Mouse (Mus musculus) left cerebral cortex, postnatal 10 days (tissue): ENCODE results near the gene 5730480H06Rik. TPM values are rescaled to one million over a fixed set of nuclear protein-coding genes. Genes with fewer than 3 reads are reported as not detected.

ENCODE experiments used
- DNase-seq, 2 experiments: peaks; one replicate each; pipeline ENCODE4 v3.0.0; 2021 to 2022; ENCODE audit warnings: low spot score in 2 of 2, mixed read lengths in 1 of 2; ENCODE audit errors: extremely low spot score in 1 of 2
- intact Hi-C: fragments of 180-260 bp; cut with DNase I; formaldehyde crosslinking; loops from one replicate; pipeline ENCODE4 v1.15.1; 2025
- total RNA-seq, 2 experiments: library from RNA; stranded (reverse); gene quantifications; 2 replicates each; pipeline ENCODE4 v1.2.3; 2021

Gene 5730480H06Rik
- 10 to 100 TPM; 15.7 to 19.2 TPM for total RNA-seq

GRCm38 (mm10) chr5:48327652-48328051 lies at the start of gene 5730480H06Rik:
5730480H06Rik (plus strand) TSS chr5:48327952.
- no peak for DNase-seq
- intact Hi-C loops = no loop called here

DNA sequence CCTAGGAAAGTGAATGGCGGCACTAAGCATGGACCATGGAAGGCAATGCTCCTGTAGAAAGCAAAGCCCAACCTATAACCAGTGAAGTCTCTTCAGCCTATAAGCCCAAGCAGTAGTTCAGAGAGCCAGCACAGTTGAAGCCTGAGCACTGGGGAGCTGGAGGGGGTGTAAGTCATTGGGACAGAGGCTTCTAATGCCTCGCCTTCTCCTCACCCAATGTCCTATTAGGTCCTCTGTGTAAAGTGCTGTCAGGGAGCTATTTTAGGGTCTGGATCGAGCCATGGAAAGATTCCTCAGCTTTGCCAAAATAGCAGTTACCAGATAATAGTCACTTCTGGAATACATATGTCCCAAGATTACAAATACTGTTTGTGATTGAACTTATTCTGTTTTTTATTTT lies 26.6 kb upstream of the 5730480H06Rik start:
- no peak for DNase-seq
- intact Hi-C loops = no loop called here

DNA sequence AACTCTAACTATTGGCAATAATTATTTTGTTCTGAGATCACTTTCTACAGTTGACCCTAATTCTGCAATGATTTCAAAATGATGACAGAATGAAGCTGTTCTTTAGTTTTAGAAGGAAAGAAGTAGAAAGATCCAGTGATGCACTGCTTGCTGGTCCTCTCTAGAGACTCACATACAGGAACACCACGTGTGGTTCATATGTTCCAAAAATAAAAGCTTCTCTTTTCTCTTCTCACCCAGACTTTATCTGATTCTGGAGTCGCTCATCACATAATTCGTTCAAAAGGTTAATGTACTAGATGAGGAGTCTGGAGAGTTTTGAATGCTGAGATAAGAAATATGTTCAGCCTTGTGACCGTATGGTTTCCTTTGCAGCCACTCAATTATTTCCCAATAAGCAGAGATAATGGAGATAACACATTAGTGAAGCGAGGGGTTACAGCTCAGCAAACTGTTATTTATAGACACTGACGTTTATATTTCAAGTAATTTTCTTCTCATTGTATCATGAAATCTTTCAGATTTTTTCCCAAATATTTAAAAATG lies 12.6 kb upstream of the 5730480H06Rik start:
- intact Hi-C loops = no loop called here
- no peak for DNase-seq

DNA sequence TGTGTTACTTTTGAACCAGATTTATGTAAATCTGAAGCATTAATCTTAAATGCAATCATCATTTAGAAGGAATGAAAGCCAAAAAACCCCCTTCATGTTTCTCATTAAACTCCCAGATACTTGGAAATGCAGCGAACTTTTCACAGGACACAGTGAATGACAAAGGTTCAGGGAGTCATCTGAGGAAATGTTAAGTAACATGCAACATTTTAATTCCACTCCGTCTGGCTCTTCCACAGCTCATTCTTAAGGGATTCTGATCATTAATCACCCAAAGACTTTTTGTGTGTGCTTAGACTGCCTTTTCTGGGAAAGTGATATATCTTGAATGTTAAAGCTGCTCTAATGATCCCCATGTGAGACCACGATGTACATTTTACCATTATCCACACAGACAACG lies 7.2 kb upstream of the 5730480H06Rik start:
- no peak for DNase-seq
- intact Hi-C loops = no loop called here

GRCm38 (mm10) chr5:48326221-48326620 lies 1.5 kb upstream of the 5730480H06Rik start:
- intact Hi-C loops = no loop called here
- DNase-seq = no peak

DNA sequence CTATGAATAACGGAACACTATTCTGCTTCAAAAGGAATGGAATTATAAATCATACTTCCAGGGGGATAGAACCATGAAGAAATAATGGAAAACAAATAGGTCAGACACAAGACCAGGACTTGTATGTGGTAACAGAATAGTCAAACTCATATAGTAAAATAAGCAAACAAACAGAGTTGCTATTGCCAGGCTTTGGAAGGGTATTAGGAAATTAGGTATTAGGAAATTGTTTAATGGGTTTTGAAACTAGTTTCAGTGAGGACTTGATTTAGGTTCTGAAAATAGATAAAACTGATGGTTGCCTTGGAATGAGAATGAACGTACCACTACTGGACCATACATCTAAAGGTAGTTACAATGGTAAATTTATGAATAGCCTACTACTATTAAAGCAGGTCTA lies 2.0 kb downstream of the 5730480H06Rik start:
- intact Hi-C loops = no loop called here
- DNase-seq = no peak

DNA sequence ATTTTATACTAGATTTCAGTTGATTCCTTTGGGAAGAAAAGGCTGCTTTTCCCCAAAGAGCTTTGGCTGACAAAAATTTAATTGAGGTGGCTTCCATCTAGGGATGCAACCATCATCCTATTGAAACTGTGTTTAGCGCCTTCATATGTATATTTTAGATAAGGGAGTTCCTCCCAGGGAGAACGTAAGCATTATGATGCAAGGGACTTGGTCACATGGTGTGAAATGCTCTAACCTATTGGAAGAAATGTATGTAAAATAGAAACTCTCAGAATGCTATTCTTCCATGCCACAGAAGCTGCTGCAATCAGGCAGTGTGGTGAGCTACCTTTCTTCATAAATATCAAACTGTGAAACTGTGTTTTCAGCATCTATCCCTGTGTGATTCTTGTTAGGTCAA lies 3.1 kb downstream of the 5730480H06Rik start:
- intact Hi-C loops = no loop called here
- no peak for DNase-seq

GRCm38 (mm10) chr5:48331441-48331840 lies 3.7 kb downstream of the 5730480H06Rik start:
- no peak for DNase-seq
- intact Hi-C loops = no loop called here

- intact Hi-C loops = no loop called here
- DNase-seq = no peak
Observed at GRCm38 (mm10) chr5:48333407-48333806, 5.7 kb downstream of the 5730480H06Rik start.

GRCm38 (mm10) chr5:48333884-48334513 lies 6.2 kb downstream of the 5730480H06Rik start:
- DNase-seq = no peak
- intact Hi-C loops = no loop called here

GRCm38 (mm10) chr5:48340808-48341433 lies 13.2 kb downstream of the 5730480H06Rik start:
- intact Hi-C loops = loop anchor here (10.0 kb wide), 1 partner anchor 1896 kb away; no protein-coding TSS in a partner anchor
- no peak for DNase-seq

GRCm38 (mm10) chr5:48345095-48345982 lies 17.6 kb downstream of the 5730480H06Rik start:
- peak in 1 of 2 experiments; percentile 52 for DNase-seq
- intact Hi-C loops = loop anchor here (5.0 to 10.0 kb wide), 2 partner anchors 208 to 1901 kb away; no protein-coding TSS in a partner anchor

DNA sequence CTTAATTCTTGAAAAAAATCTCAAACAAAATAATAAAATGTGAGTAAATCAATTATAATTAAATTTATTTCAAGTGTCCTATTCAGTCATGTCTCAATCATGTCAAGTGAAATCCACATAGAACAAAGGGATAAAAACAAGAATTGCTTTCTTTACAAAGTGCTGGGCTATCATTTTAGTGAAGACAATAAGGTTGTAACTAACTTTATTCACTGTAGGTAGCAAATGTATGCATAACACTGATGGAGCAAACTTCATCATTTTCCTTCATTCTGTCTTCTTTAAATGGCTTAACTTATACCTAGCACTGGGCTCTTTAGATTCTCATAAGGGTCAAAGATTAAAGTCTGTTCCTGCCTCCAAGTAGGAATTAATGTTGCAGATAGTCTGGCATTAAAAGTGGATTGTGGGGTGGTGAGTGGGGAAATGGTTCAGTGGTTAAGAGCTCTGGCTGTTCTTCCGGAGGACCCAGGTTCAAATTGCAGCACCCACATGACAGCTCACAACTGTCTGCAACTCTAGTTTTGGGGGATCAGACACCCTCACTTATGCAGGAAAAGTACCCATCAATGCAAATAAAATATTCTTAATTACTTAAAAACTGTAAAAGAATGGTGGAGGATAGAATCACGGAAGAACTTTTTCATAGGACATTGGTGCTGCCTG lies 18.4 kb downstream of the 5730480H06Rik start:
- no peak for DNase-seq
- intact Hi-C loops = loop anchor here (5.0 to 10.0 kb wide), 2 partner anchors 209 to 1901 kb away; no protein-coding TSS in a partner anchor

DNA sequence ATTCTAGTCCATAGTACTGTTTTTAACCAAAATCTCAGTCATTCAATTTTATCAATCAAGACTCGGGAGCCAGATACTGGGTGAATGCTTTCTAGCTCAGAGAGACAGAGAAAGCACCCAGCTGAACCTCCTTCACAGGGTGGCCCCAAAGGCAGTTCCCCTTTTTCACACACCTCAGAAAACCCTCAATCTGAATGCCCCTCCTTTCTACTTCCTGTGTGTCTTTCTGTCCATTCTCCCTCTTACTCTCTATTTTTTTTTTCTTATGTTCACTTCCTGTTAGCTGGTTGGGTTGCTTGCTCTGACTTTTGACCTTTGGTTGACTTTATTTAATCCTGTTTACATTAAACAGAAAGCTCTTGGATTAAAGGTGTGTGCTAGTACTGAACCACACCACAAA lies 21.6 kb downstream of the 5730480H06Rik start:
- intact Hi-C loops = loop anchor here (5.0 to 10.0 kb wide), 2 partner anchors 212 to 1905 kb away; no protein-coding TSS in a partner anchor
- DNase-seq = no peak

- DNase-seq = peak; percentile 92 to 95
- intact Hi-C loops = no loop called here
Observed at GRCm38 (mm10) chr5:48371890-48372766, 44.4 kb downstream of the 5730480H06Rik start.

GRCm38 (mm10) chr5:48402497-48402896 lies 74.7 kb downstream of the 5730480H06Rik start:
- intact Hi-C loops = no loop called here
- peak in 1 of 2 experiments; percentile 64 for DNase-seq

GRCm38 (mm10) chr5:48408276-48408675 lies 80.5 kb downstream of the 5730480H06Rik start:
- intact Hi-C loops = no loop called here
- DNase-seq = no peak

DNA sequence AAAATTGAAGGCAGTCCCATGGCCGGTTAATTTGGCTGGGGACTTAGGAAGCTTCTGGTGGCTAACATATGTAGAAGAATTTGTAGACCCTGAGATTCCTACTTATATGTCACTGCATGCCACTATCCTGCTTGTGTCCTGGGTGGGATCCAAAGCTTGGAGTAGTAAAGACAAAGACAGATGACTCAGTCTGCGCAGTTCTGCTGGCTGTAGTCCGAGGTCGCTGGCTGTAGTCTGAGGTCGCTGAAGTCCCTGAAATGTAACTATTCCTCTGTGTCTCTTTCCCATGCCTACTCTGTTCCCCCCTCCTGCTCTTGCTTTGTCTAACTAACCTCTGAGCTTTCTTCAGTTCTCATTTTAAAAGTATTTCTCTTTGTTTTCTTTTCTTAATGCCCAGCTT lies 82.6 kb downstream of the 5730480H06Rik start:
- intact Hi-C loops = no loop called here
- no peak for DNase-seq
